Mouse (Mus musculus) kidney, embryonic 14.5 days (tissue): Measurements from ENCODE around the gene Chd6. TPM values are rescaled to one million over a fixed set of nuclear protein-coding genes. Genes with fewer than 3 reads are reported as not detected.
"Not testable (repeated sequence)": the region's sequence is repeated elsewhere in the genome, so short reads cannot be mapped to it uniquely, and the experiment has no call there.

Source experiments
- ATAC-seq: fragments of 200-750 bp; cut with Nextera tagmentation; 2 replicates; pipeline ENCODE4 v1.8.0; 2017; ENCODE audit warnings: moderate number of reproducible peaks, mild to moderate bottlenecking, moderate TSS enrichment, moderate library complexity; ENCODE audit not compliant: low FRiP score, low TSS enrichment
- H3K27ac ChIP-seq: fragments of 300-500 bp; sonication (generic); 2 replicates; pipeline ENCODE4 v1.5.1; 2014; ENCODE audit warnings: low read depth, mild to moderate bottlenecking, low read length, moderate library complexity, mixed read lengths
- H3K27me3 ChIP-seq: fragments of 300-500 bp; sonication (generic); 2 replicates; pipeline ENCODE4 v1.6.1; 2014; ENCODE audit warnings: mild to moderate bottlenecking, low read length; ENCODE audit not compliant: control insufficient read depth, insufficient read depth
- H3K36me3 ChIP-seq: fragments of 300-500 bp; sonication (generic); 2 replicates; pipeline ENCODE4 v1.6.1; 2014; ENCODE audit warnings: low read length, mixed read lengths; ENCODE audit not compliant: control insufficient read depth, insufficient read depth
- H3K4me1 ChIP-seq: fragments of 300-500 bp; sonication (generic); 2 replicates; pipeline ENCODE4 v1.6.1; 2014; ENCODE audit warnings: low read length, mixed read lengths; ENCODE audit not compliant: control insufficient read depth, insufficient read depth
- H3K4me2 ChIP-seq: fragments of 300-500 bp; sonication (generic); replicated peaks from 2 replicates; pipeline ENCODE4 v1.6.1; 2014; ENCODE audit warnings: low read depth, mild to moderate bottlenecking, low read length
- H3K4me3 ChIP-seq: fragments of 300-500 bp; sonication (generic); 2 replicates; pipeline ENCODE4 v1.5.1; 2014; ENCODE audit warnings: mild to moderate bottlenecking, low read length
- H3K9ac ChIP-seq: fragments of 300-500 bp; sonication (generic); 2 replicates; pipeline ENCODE4 v1.6.1; 2014; ENCODE audit warnings: low read depth, mild to moderate bottlenecking, low read length, moderate library complexity
- H3K9me3 ChIP-seq: fragments of 300-500 bp; sonication (generic); 2 replicates; pipeline ENCODE4 v1.6.1; 2016; ENCODE audit warnings: low read length; ENCODE audit not compliant: control insufficient read depth
- WGBS: fragments of 180-500 bp; shearing (Covaris S2); extraction: QIAGEN DNeasy Blood & Tissue Kit; methylation state at CpG from one replicate; pipeline ENCODE4 v1.1.7; 2014; 5-methylcytosine and 5-hydroxymethylcytosine counted together
- polyA plus RNA-seq: library from polyadenylated mRNA; unstranded; fragments of >200 nt; fragmentation: Nextera tagmentation; extraction: Ambion mirVana; gene quantifications from 2 replicates; pipeline ENCODE4 v1.2.1, GENCODE M21; 2014

The Chd6 gene
- polyA plus RNA-seq, 1 experiment from 2014 or later = 41.4 TPM

DNA sequence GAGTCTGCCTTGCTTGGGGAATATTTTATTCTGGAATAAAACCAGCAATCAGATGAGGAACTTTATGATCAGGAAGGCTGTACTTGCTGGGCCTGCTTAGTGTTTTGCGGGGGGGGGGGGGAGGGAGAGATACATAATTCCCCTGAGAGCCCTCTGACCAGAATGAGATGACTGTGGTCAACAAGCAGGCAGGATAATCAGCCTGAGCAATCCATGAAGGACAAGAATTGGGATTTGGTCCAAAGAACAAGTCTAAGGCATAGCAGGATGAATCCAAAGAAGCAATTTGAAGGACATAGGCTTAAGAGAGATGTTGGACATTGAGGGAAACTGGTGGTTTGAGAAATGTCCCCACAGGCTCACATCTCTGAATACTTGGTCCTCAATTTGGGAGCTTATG, 130.2 kb downstream of the Chd6 start:
- no peak overlapping the region for H3K4me2 ChIP-seq
- no peak overlapping the region for H3K4me3 ChIP-seq
- no peak overlapping the region for H3K9ac ChIP-seq
- H3K27me3 ChIP-seq = no peaks in the 10 kb centered on the region
- 64% methylated on average over 1 of the region's 1 CpGs for WGBS
- H3K36me3 ChIP-seq = peaks cover 84% of the 10 kb centered on the region
- ATAC-seq = no peak
- H3K9me3 ChIP-seq = no peaks in the 10 kb centered on the region
- H3K27ac ChIP-seq = no peak overlapping the region
- no peaks in the 10 kb centered on the region for H3K4me1 ChIP-seq

DNA sequence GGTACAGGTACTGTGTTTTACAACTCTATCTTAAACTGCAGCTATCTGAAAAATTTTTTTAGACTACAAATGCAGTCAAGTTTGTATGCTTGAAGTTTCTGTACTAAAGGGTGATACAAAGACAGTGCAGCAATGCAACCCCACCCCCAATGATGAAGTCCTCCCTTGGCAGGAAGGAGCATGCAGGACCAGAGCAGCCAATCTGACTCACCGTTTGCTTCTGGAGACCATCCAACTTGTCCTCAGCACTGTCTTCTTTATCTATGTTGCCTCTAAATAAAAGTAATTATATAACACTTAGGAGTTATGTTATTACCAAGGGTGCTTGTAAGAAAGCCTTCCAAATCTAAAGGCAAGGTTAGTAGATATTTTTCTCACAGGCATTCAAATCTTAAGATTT, 131.6 kb downstream of the Chd6 start:
- WGBS = 79% methylated on average over 1 of the region's 1 CpGs
- Histone ChIP-seq H3K4me3 (no peak overlapping the region), H3K9ac (no peak overlapping the region), H3K4me2 (no peak overlapping the region), H3K27me3 (no peaks in the 10 kb centered on the region), H3K27ac (no peak overlapping the region), H3K4me1 (no peaks in the 10 kb centered on the region), H3K36me3 (peaks cover 79% of the 10 kb centered on the region), H3K9me3 (no peaks in the 10 kb centered on the region)
- ATAC-seq = no peak

GRCm38 (mm10) chr2:160973648-160974215, 135.1 kb downstream of the Chd6 start:
- Histone ChIP-seq H3K4me3 (no peak overlapping the region), H3K4me2 (no peak overlapping the region), H3K36me3 (peaks cover 76% of the 10 kb centered on the region), H3K27me3 (no peaks in the 10 kb centered on the region), H3K27ac (no peak overlapping the region), H3K9me3 (no peaks in the 10 kb centered on the region), H3K9ac (no peak overlapping the region), H3K4me1 (no peaks in the 10 kb centered on the region)
- WGBS = 87% methylated on average over 5 of the region's 5 CpGs
- no peak for ATAC-seq

GRCm38 (mm10) chr2:160972103-160972792, 136.6 kb downstream of the Chd6 start:
- H3K9me3 ChIP-seq = no peaks in the 10 kb centered on the region
- H3K4me3 ChIP-seq = no peak overlapping the region
- no peak overlapping the region for H3K4me2 ChIP-seq
- peaks cover 79% of the 10 kb centered on the region for H3K36me3 ChIP-seq
- H3K27ac ChIP-seq = no peak overlapping the region
- no peaks in the 10 kb centered on the region for H3K27me3 ChIP-seq
- H3K4me1 ChIP-seq = no peaks in the 10 kb centered on the region
- H3K9ac ChIP-seq = no peak overlapping the region
- no peak for ATAC-seq
- 95% methylated on average over 7 of the region's 7 CpGs for WGBS

DNA sequence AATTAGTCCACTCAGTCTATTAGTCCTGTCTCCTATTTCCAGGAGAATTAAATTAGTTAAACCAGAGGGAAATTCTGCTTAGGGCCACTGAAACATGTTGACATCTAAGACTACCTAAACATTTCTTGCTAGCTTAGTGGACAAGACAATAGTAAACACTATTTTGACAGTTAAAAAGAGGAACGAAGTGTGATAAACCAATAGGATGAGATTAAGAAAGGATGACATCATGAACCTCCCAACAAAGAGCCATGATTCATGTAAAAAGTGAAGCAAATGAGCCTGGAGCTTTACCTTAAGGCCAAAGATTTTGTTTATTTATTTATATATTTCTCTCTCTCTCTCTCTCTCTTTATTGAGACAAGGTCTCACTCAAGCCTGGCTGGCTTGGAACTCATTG, 146.7 kb downstream of the Chd6 start:
- 95% methylated on average over 1 of the region's 1 CpGs for WGBS
- Histone ChIP-seq H3K4me3 (no peak overlapping the region), H3K9ac (no peak overlapping the region), H3K4me2 (no peak overlapping the region), H3K27me3 (no peaks in the 10 kb centered on the region), H3K36me3 (peaks cover 70% of the 10 kb centered on the region), H3K27ac (no peak overlapping the region), H3K4me1 (no peaks in the 10 kb centered on the region), H3K9me3 (no peaks in the 10 kb centered on the region)
- ATAC-seq = no peak

- peaks cover 69% of the 10 kb centered on the region for H3K36me3 ChIP-seq
- 89% methylated on average over 6 of the region's 6 CpGs for WGBS
- H3K9ac ChIP-seq = no peak overlapping the region
- no peak overlapping the region for H3K4me2 ChIP-seq
- 0 out of 2 replicates have a peak overlapping the region, but pooled peaks have one; percentile 37 for H3K27ac ChIP-seq
- ATAC-seq = no peak
- no peaks in the 10 kb centered on the region for H3K4me1 ChIP-seq
- H3K9me3 ChIP-seq = no peaks in the 10 kb centered on the region
- H3K27me3 ChIP-seq = no peaks in the 10 kb centered on the region
- H3K4me3 ChIP-seq = no peak overlapping the region
Observed at GRCm38 (mm10) chr2:160960956-160961646, 147.8 kb downstream of the Chd6 start.

- ATAC-seq = no peak
- Histone ChIP-seq H3K4me3 (no peak overlapping the region), H3K9me3 (no peaks in the 10 kb centered on the region), H3K9ac (no peak overlapping the region), H3K27ac (no peak overlapping the region), H3K4me2 (no peak overlapping the region), H3K36me3 (peaks cover 69% of the 10 kb centered on the region), H3K4me1 (no peaks in the 10 kb centered on the region), H3K27me3 (no peaks in the 10 kb centered on the region)
- WGBS = 94% methylated on average over 5 of the region's 5 CpGs
Observed at GRCm38 (mm10) chr2:160959901-160960300, 149.0 kb downstream of the Chd6 start.

DNA sequence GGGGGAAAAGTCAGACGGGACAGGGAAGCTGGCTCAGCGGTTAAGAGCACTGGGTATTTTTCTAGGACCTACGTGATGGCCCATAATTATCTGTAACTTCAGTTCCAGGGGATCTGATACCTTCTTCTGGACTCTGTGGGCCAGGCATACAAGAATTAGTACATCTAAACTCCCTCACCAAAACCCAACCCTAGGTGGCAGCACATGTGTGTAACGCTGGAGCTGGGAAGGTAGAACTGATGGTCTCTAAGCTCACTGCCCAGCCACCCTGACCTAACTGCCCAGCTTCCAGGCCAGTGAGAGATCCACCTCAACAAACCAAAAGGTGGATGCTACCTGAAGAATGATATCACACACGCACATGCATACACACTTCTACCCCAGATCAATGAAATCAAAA, 150.1 kb downstream of the Chd6 start:
- Histone ChIP-seq H3K27ac (no peak overlapping the region), H3K27me3 (no peaks in the 10 kb centered on the region), H3K4me3 (no peak overlapping the region), H3K4me2 (no peak overlapping the region), H3K4me1 (no peaks in the 10 kb centered on the region), H3K36me3 (peaks cover 74% of the 10 kb centered on the region), H3K9ac (no peak overlapping the region), H3K9me3 (no peaks in the 10 kb centered on the region)
- WGBS = 94% methylated on average over 5 of the region's 5 CpGs
- no peak for ATAC-seq

- H3K4me1 ChIP-seq = not testable (repeated sequence)
- H3K36me3 ChIP-seq = peaks cover 76% of the 10 kb centered on the region
Observed at GRCm38 (mm10) chr2:160957801-160958200, 151.1 kb downstream of the Chd6 start.

More at GRCm38 (mm10) chr2:160957801-160958200, 151.1 kb downstream of the Chd6 start:
- not testable (repeated sequence) for H3K9ac ChIP-seq, H3K27ac ChIP-seq, H3K4me3 ChIP-seq, ATAC-seq, H3K27me3 ChIP-seq, H3K4me2 ChIP-seq, H3K9me3 ChIP-seq
